Mouse (Mus musculus): ENCODE data around the gene Tom1l2.

DNA sequence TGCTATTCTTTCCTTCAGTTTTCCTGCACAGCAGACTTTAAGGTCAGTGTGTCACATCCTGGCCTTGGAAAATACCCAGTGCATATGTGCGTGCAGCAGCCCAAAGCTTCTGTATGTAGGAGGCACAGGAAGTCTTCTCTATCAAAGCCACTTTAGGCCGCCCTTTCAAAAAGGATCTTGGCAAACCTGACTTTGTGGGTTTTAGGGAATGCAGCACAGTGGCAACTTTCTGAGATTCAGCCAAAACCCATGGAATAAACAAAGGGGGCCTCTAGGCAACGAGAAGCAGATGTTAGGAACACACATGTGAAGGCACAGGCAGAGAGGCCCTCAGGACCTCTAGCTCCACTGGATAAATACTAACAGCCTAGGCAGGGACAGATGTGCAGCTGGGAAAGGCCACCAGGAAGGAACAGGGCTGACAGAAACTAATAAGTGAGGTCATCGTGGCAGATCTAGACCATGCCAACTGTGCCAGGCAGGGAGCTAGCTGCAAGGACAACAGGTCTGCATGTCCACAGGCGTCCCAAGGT lies 79.4 kb downstream of the Tom1l2 start:
- TF ChIP-seq POLR2A (IDR thresholded peaks at IDR 0.05; ENCODE audit: borderline replicate concordance, extremely low read depth, insufficient read depth, insufficient read length, poor library complexity, severe bottlenecking), result no peak
- no peak for TF ChIP-seq CTCF (IDR thresholded peaks at IDR 0.05; ENCODE audit: borderline replicate concordance, extremely low read depth, insufficient read depth, insufficient read length)

Measured in brain, embryonic 14.5 days (tissue).